Mouse (Mus musculus) erythroblast, embryonic 14.5 days (primary cell): ENCODE data around the gene Zbtb18. TPM values are rescaled to one million over a fixed set of nuclear protein-coding genes. Genes with fewer than 3 reads are reported as not detected.
"Not testable (repeated sequence)": the region's sequence is repeated elsewhere in the genome, so short reads cannot be mapped to it uniquely, and the experiment has no call there.

Experiments used
- H3K27me3 ChIP-seq: 2 replicates; pipeline ENCODE4 v1.6.1; 2012; ENCODE audit warnings: inconsistent platforms; ENCODE audit not compliant: control insufficient read depth
- H3K36me3 ChIP-seq: 2 replicates; pipeline ENCODE4 v1.6.1; 2012; ENCODE audit warnings: mild to moderate bottlenecking, inconsistent platforms; ENCODE audit not compliant: control insufficient read depth
- H3K4me1 ChIP-seq: 2 replicates; pipeline ENCODE4 v1.6.1; 2012; ENCODE audit warnings: inconsistent platforms; ENCODE audit not compliant: control insufficient read depth
- H3K4me3 ChIP-seq: replicated peaks from 2 replicates; pipeline ENCODE3; 2012; ENCODE audit warnings: moderate library complexity, mild to moderate bottlenecking, inconsistent platforms
- H3K9me3 ChIP-seq: 2 replicates; pipeline ENCODE4 v1.6.1; 2012; ENCODE audit warnings: low read length, inconsistent platforms, mixed read lengths; ENCODE audit not compliant: control insufficient read depth
- GATA1 ChIP-seq: IDR thresholded peaks from 2 replicates; pipeline ENCODE4 v1.6.1; 2012; ENCODE audit warnings: low read length, inconsistent platforms, mixed read lengths
- TAL1 ChIP-seq: IDR thresholded peaks from 3 replicates; pipeline ENCODE4 v1.6.1; 2012; ENCODE audit warnings: low read length, inconsistent platforms, mixed read lengths
- polyA plus RNA-seq: library from polyadenylated mRNA; stranded (reverse); fragments of >175 nt; gene quantifications from 2 replicates; pipeline ENCODE4 v1.2.3, GENCODE M21; 2012

Gene Zbtb18
- polyA plus RNA-seq, 1 experiment, result 1.0 TPM

DNA sequence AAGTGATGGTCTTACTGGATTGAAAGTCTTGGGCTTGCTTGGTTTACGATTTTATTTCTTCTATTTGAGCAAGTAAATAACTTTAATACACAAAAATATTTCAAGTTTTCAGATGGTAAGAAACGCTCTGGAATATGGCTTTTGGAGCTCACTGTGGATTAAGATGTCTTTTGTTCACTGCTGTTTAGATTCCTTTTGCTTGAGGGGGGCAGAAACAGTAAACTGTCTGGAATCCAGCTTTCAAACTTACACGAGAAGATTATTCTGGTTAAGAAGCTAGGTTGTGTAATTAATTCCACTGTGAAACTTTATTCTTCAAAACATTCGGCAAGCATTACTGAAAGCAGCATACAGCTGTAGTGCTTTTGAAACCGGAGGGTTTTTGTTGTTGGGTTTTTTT is 2.8 kb downstream of the Zbtb18 start:
- peaks cover 37% of the 10 kb centered on the region for H3K4me1 ChIP-seq
- H3K36me3 ChIP-seq, result peaks cover 23% of the 10 kb centered on the region
- no peaks in the 10 kb centered on the region for H3K9me3 ChIP-seq
- peaks cover 16% of the 10 kb centered on the region for H3K27me3 ChIP-seq
- TF ChIP-seq GATA1, result no peak
- TF ChIP-seq TAL1, result no peak
- H3K4me3 ChIP-seq, result no peak overlapping the region

DNA sequence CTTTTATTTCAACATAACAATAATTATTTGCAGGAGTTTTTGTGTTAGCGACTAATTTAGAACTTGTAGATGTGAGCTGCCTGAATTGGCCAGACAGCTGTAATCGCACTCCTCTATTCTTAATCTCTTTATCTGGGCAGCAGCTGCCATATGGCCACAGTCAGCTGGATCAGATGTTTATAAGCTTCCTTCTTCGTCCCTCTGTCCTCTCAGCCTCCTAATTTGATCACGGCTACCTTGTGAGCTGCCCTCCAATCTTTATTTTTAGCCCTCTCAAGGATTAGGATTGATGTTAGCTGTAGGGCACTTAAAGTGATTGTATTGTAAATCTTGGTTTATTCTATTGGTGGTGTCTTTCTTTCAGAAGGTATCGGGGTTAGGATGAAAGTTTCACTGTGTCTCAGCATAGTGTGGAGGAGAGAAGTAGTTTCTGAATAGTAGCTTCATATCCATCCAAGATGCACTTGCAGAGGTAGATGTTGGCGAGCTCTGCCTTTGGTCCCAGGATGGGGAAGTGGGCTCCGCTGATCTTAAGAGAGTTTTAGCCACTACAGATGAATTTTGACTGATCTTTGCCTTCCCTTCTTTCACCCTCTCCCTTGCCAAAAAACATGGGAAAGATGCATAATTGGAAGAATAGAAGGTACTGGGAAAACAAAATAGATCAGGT is 3.4 kb downstream of the Zbtb18 start:
- Histone ChIP-seq H3K4me3 (no peak overlapping the region), H3K36me3 (peaks cover 23% of the 10 kb centered on the region), H3K27me3 (peaks cover 16% of the 10 kb centered on the region), H3K4me1 (peaks cover 34% of the 10 kb centered on the region), H3K9me3 (no peaks in the 10 kb centered on the region)
- TF ChIP-seq TAL1, result no peak
- TF ChIP-seq GATA1, result no peak

DNA sequence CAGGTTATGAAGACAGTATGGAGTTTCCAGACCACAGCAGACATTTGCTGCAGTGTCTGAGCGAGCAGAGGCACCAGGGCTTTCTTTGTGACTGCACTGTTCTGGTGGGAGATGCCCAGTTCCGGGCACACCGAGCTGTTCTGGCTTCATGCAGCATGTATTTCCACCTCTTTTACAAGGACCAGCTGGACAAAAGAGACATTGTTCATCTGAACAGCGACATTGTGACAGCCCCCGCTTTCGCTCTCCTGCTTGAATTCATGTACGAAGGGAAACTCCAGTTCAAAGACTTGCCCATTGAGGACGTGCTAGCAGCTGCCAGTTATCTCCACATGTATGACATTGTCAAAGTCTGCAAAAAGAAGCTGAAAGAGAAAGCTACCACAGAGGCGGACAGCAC is 4.9 kb downstream of the Zbtb18 start:
- Histone ChIP-seq H3K27me3 (peaks cover 16% of the 10 kb centered on the region), H3K4me1 (peaks cover 27% of the 10 kb centered on the region), H3K4me3 (no peak overlapping the region), H3K9me3 (no peaks in the 10 kb centered on the region), H3K36me3 (peaks cover 23% of the 10 kb centered on the region)
- TF ChIP-seq GATA1 (no peak), TAL1 (no peak)

DNA sequence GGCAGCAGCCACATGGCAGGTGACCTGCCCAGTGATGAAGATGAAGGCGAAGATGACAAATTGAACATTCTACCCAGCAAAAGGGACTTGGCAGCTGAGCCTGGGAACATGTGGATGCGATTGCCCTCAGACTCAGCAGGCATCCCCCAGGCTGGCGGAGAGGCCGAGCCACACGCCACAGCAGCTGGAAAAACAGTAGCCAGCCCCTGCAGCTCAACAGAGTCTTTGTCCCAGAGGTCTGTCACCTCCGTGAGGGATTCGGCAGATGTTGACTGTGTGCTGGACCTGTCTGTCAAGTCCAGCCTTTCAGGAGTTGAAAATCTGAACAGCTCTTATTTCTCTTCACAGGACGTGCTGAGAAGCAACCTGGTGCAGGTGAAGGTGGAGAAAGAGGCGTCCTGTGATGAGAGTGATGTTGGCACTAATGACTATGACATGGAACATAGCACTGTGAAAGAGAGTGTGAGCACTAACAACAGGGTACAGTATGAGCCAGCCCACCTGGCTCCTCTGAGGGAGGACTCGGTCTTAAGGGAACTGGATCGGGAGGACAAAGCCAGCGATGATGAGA is 5.5 kb downstream of the Zbtb18 start:
- TF ChIP-seq GATA1 (no peak), TAL1 (no peak)
- Histone ChIP-seq H3K27me3 (peaks cover 16% of the 10 kb centered on the region), H3K4me1 (peaks cover 27% of the 10 kb centered on the region), H3K9me3 (no peaks in the 10 kb centered on the region), H3K36me3 (peaks cover 23% of the 10 kb centered on the region), H3K4me3 (no peak overlapping the region)

DNA sequence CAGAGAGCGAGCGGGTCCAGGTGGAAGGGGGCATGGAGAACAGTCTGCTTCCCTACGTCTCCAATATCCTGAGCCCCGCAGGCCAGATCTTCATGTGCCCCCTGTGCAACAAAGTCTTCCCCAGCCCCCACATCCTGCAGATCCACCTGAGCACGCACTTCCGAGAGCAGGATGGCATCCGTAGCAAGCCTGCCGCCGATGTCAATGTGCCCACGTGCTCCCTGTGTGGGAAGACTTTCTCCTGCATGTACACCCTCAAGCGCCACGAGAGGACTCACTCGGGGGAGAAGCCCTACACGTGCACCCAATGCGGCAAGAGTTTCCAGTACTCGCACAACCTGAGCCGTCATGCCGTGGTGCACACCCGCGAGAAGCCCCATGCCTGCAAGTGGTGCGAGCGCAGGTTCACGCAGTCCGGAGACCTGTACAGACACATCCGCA is 6.0 kb downstream of the Zbtb18 start:
- Histone ChIP-seq H3K36me3 (peaks cover 23% of the 10 kb centered on the region), H3K4me1 (peaks cover 23% of the 10 kb centered on the region), H3K27me3 (peaks cover 13% of the 10 kb centered on the region), H3K9me3 (no peaks in the 10 kb centered on the region), H3K4me3 (no peak overlapping the region)
- no peak for TF ChIP-seq TAL1
- no peak for TF ChIP-seq GATA1

DNA sequence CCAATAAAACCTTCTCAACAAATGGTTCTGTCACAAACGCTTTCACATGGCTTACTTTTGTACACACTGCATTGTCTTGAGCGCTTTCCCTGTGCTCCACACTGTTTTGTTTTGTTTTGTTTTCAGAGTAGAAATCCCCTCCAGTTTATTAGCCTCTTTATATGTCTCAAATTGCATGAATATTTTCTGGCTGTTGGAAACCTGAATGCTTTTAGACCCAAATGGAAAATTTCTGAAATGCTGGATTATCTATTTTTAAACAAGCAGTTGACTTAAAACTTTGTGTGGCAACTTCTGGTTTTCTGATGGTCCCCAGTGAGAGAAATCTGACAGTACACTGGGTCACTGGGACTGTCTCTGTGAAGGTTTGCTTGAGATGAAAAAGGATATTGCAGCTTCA is 6.8 kb downstream of the Zbtb18 start:
- peaks cover 6% of the 10 kb centered on the region; the same call in 1 of the 2 replicates for H3K27me3 ChIP-seq
- no peak for TF ChIP-seq GATA1
- peaks cover 15% of the 10 kb centered on the region for H3K4me1 ChIP-seq
- H3K9me3 ChIP-seq, result no peaks in the 10 kb centered on the region
- H3K4me3 ChIP-seq, result no peak overlapping the region
- H3K36me3 ChIP-seq, result peaks cover 23% of the 10 kb centered on the region

DNA sequence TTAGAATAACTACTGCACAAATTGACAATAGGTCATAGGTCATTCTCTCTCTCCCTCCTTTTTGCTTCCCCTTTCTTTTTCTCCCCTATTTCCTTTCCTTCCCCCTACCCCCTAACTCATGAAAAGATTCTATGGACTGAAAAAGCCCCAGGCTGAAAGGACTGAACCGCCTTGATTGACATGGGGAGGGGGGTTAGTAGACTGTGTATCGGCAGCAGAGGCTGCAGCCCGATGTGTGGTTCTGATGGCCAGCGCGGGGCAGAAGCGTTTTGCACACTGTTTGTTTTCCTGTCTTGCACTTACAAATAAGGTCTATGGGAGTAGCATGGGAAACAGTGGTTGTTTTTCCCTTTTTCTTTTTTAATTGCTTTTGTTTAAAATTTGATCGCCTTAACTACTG is 7.7 kb downstream of the Zbtb18 start:
- H3K36me3 ChIP-seq, result peaks cover 23% of the 10 kb centered on the region
- H3K4me1 ChIP-seq, H3K9me3 ChIP-seq, H3K4me3 ChIP-seq, H3K27me3 ChIP-seq: not testable (repeated sequence)

DNA sequence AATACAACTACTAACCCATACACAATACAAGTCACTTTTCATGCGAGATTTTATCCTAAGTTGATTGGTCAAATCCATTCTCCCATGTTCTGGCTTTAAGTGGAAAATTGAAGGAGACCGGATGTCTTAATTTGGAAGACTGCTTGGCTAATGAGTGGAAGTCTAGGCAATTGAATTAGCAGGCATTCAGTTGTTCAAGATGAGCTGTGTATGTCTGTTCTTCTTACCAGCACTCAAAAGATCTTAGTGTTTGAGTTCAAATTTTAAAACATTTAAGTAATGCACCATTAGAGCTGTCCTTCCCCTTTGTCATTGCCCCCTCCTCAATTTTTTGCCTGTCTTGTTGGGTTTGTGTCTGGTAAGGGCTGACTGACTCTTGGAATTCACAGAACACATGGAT is 8.9 kb downstream of the Zbtb18 start:
- Histone ChIP-seq H3K9me3 (no peaks in the 10 kb centered on the region), H3K36me3 (peaks cover 23% of the 10 kb centered on the region), H3K4me3 (no peak overlapping the region), H3K4me1 (no peaks in the 10 kb centered on the region), H3K27me3 (no peaks in the 10 kb centered on the region)
- TF ChIP-seq GATA1 (no peak), TAL1 (no peak)

DNA sequence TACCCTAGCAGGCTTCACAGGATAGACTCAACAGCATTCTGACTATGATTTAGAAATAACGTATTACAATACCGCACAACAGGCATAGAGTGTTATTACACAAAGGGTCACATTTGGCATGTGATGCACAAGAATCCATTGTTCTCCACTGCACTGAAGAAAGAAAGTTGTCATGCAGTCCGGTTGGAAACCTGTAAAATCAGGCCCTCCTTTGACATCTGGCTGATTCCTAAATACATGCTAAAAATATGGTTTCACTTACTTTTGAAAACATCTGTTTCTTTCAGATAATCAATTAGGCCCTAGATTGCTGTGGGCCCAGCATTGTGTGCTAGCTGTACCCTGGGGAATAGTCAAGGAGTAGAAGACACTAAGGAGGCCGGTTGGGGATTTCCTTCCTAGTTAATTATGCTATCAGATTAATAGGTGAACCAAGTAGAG is 9.9 kb downstream of the Zbtb18 start:
- no peaks in the 10 kb centered on the region for H3K4me1 ChIP-seq
- peaks cover 21% of the 10 kb centered on the region for H3K36me3 ChIP-seq
- no peak for TF ChIP-seq GATA1
- no peak for TF ChIP-seq TAL1
- no peaks in the 10 kb centered on the region for H3K9me3 ChIP-seq
- H3K27me3 ChIP-seq, result no peaks in the 10 kb centered on the region
- H3K4me3 ChIP-seq, result no peak overlapping the region

DNA sequence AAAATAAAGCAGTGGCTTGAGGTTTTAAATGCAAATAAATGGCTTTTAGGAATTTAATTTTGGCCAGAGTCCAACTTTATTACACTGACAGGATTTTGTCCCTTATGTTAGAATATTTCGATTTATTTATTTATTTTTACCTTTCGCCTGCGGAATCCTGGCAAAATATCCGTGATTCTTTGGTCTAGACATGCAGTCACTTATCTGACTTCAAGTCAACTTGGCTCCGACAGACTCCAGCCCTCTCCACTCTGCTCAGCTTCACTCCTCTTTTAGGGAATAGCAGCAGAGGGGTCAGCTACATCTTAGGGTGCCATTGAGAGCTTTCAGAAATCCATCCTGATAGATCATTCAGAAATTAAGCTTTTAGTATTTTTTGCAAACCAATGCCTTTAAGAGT is 10.8 kb downstream of the Zbtb18 start:
- Histone ChIP-seq H3K4me3 (no peak overlapping the region), H3K4me1 (no peaks in the 10 kb centered on the region), H3K36me3 (peaks cover 11% of the 10 kb centered on the region), H3K9me3 (no peaks in the 10 kb centered on the region), H3K27me3 (no peaks in the 10 kb centered on the region)
- no peak for TF ChIP-seq TAL1
- TF ChIP-seq GATA1, result no peak
